In genomic region chr17:31912387-31912786, GRCm38 (mm10) we compare ENCODE assay signal across 9 mouse cellular contexts. TPM values are rescaled to one million over a fixed set of nuclear protein-coding genes. Genes with fewer than 3 reads are reported as not detected.
DNase-seq lines count a peak whose midpoint lies in the region; ATAC-seq and TF ChIP-seq lines count a peak whose summit lies in the region.
"Had no signal": no experiment of that assay in that cellular context is flagged by ENCODE, and none has a peak within 500 bp of the region (broad histone marks: within the 10 kb centered on the region; RNA-seq: fewer than 3 reads in every experiment).

No protein-coding gene starts in this region.

- peak; percentile 57; the same call in 1 of the 2 replicates for ATAC-seq in kidney, postnatal 0 days (replicated peaks; ENCODE audit: low FRiP score, low read depth)
- ATAC-seq in kidney, embryonic 14.5 days (ENCODE audit: low FRiP score, low TSS enrichment), result no peak
- ATAC-seq in midbrain, postnatal 0 days (ENCODE audit: low FRiP score), result no peak
- no peak for ATAC-seq in erythroblast, adult 5-6 weeks (replicated peaks; ENCODE audit: low FRiP score, poor library complexity, severe bottlenecking)

- no peak overlapping the region for H3K27ac ChIP-seq in kidney, postnatal 0 days
- H3K27ac ChIP-seq in kidney, embryonic 14.5 days (ENCODE audit: low read depth, low read length), result no peak overlapping the region
- H3K27ac ChIP-seq in embryonic facial prominence, embryonic 10.5 days (replicated peaks), result peak overlapping the region; percentile 36; the same call in 1 of the 2 replicates
- peak overlapping the region; percentile 71 for H3K27ac ChIP-seq in limb, embryonic 10.5 days
- 0 out of 2 replicates have a peak overlapping the region, but pooled peaks have one; percentile 1 for H3K27ac ChIP-seq in midbrain, postnatal 0 days (ENCODE audit: low read depth, low read length)

- no peak overlapping the region for H3K9ac ChIP-seq in kidney, postnatal 0 days (ENCODE audit: low read depth, low read length)
- H3K9ac ChIP-seq in kidney, embryonic 14.5 days (ENCODE audit: low read depth, low read length), result no peak overlapping the region
- H3K9ac ChIP-seq in midbrain, postnatal 0 days (replicated peaks; ENCODE audit: low read length, poor library complexity, severe bottlenecking), result no peak overlapping the region

- no peak for DNase-seq in kidney, postnatal 0 days (ENCODE audit: low spot score)
- no peak for DNase-seq in embryonic facial prominence, embryonic 10.5 days (ENCODE audit: low spot score)
- no peak for DNase-seq in limb, embryonic 10.5 days (ENCODE audit: low spot score)
- peak; percentile 19 for DNase-seq in midbrain, postnatal 0 days (ENCODE audit: low spot score)
- no peak for DNase-seq in thymus, postnatal 0 days (ENCODE audit: low spot score)
- DNase-seq: cerebellum, adult 11-12 months had no signal

- no peak overlapping the region for H3K4me3 ChIP-seq in kidney, postnatal 0 days (replicated peaks; ENCODE audit: low read depth, low read length)
- H3K4me3 ChIP-seq in kidney, embryonic 14.5 days (ENCODE audit: low read length), result no peak overlapping the region
- no peak overlapping the region for H3K4me3 ChIP-seq in embryonic facial prominence, embryonic 10.5 days
- no peak overlapping the region for H3K4me3 ChIP-seq in limb, embryonic 10.5 days
- H3K4me3 ChIP-seq in midbrain, postnatal 0 days (ENCODE audit: low read depth, low read length), result no peak overlapping the region

- no peaks in the 10 kb centered on the region for H3K36me3 ChIP-seq in kidney, postnatal 0 days (ENCODE audit: insufficient read depth, low read length)
- no peaks in the 10 kb centered on the region for H3K36me3 ChIP-seq in kidney, embryonic 14.5 days (ENCODE audit: control insufficient read depth, insufficient read depth, low read length)
- no peaks in the 10 kb centered on the region for H3K36me3 ChIP-seq in embryonic facial prominence, embryonic 10.5 days (replicated peaks)
- no peaks in the 10 kb centered on the region for H3K36me3 ChIP-seq in limb, embryonic 10.5 days
- H3K36me3 ChIP-seq in midbrain, postnatal 0 days (ENCODE audit: insufficient read depth, low read length), result no peaks in the 10 kb centered on the region

- WGBS in kidney, postnatal 0 days, result 58% methylated on average over 16 of the region's 16 CpGs
- 78% methylated on average over 16 of the region's 16 CpGs for WGBS in kidney, embryonic 14.5 days
- 79% methylated on average over 16 of the region's 16 CpGs for WGBS in embryonic facial prominence, embryonic 10.5 days
- WGBS in limb, embryonic 10.5 days, result 88% methylated on average over 16 of the region's 16 CpGs
- 77% methylated on average over 16 of the region's 16 CpGs for WGBS in midbrain, postnatal 0 days

- no peaks in the 10 kb centered on the region for H3K27me3 ChIP-seq in kidney, postnatal 0 days (ENCODE audit: insufficient read depth, low read length)
- no peaks in the 10 kb centered on the region for H3K27me3 ChIP-seq in kidney, embryonic 14.5 days (ENCODE audit: control insufficient read depth, insufficient read depth, low read length)
- H3K27me3 ChIP-seq in embryonic facial prominence, embryonic 10.5 days (replicated peaks; ENCODE audit: low read depth, poor library complexity, severe bottlenecking), result no peaks in the 10 kb centered on the region
- no peaks in the 10 kb centered on the region for H3K27me3 ChIP-seq in limb, embryonic 10.5 days (ENCODE audit: low read depth, poor library complexity, severe bottlenecking)
- H3K27me3 ChIP-seq in midbrain, postnatal 0 days (ENCODE audit: insufficient read depth, low read length), result no peaks in the 10 kb centered on the region

- H3K9me3 ChIP-seq in kidney, postnatal 0 days (replicated peaks; ENCODE audit: low read length), result no peaks in the 10 kb centered on the region
- no peaks in the 10 kb centered on the region for H3K9me3 ChIP-seq in kidney, embryonic 14.5 days (ENCODE audit: control insufficient read depth, low read length)
- H3K9me3 ChIP-seq in embryonic facial prominence, embryonic 10.5 days, result no peaks in the 10 kb centered on the region
- no peaks in the 10 kb centered on the region for H3K9me3 ChIP-seq in limb, embryonic 10.5 days (replicated peaks)
- H3K9me3 ChIP-seq in midbrain, postnatal 0 days (ENCODE audit: low read length), result no peaks in the 10 kb centered on the region

- 0 out of 2 replicates have a peak, but pooled peaks cover 2% of the 10 kb centered on the region for H3K4me1 ChIP-seq in kidney, postnatal 0 days (replicated peaks; ENCODE audit: insufficient read depth, low read length)
- H3K4me1 ChIP-seq in kidney, embryonic 14.5 days (ENCODE audit: control insufficient read depth, insufficient read depth, low read length), result peaks cover 6% of the 10 kb centered on the region; the same call in 1 of the 2 replicates
- H3K4me1 ChIP-seq in embryonic facial prominence, embryonic 10.5 days, result peaks cover 43% of the 10 kb centered on the region
- peaks cover 41% of the 10 kb centered on the region for H3K4me1 ChIP-seq in limb, embryonic 10.5 days
- no peaks in the 10 kb centered on the region for H3K4me1 ChIP-seq in midbrain, postnatal 0 days (ENCODE audit: insufficient read depth, low read length)

- no peak for TF ChIP-seq CTCF in kidney, postnatal 0 days (IDR thresholded peaks at IDR 0.05; ENCODE audit: low read depth)
- no peak for TF ChIP-seq CTCF in midbrain, postnatal 0 days (IDR thresholded peaks at IDR 0.05)

- H3K4me2 ChIP-seq in kidney, postnatal 0 days (ENCODE audit: low read length), result no peak overlapping the region
- H3K4me2 ChIP-seq in kidney, embryonic 14.5 days (replicated peaks; ENCODE audit: low read depth, low read length), result no peak overlapping the region
- no peak overlapping the region for H3K4me2 ChIP-seq in midbrain, postnatal 0 days (ENCODE audit: low read depth, low read length, poor library complexity, severe bottlenecking)
- H3K4me2 ChIP-seq: liver, embryonic 11.5 days had no signal

RNA-seq across cellular contexts. Expression of gene Sik1, which starts 56.8 kb away (rescaled TPM):
- polyA plus RNA-seq in kidney, postnatal 0 days (2015; fragmentation: Nextera tagmentation; extraction: Ambion mirVana), result 15.4 and 17.2 TPM in 2 replicates
- 16.8 and 17.3 TPM in 2 replicates for polyA plus RNA-seq in kidney, embryonic 14.5 days (2014; fragmentation: Nextera tagmentation; extraction: Ambion mirVana)
- polyA plus RNA-seq in embryonic facial prominence, embryonic 10.5 days (2016; fragmentation: Nextera tagmentation; extraction: Ambion mirVana), result 12.7 and 15.5 TPM in 2 replicates
- 10.3 and 13.4 TPM in 2 replicates for polyA plus RNA-seq in limb, embryonic 10.5 days (2016; fragmentation: Nextera tagmentation; extraction: Ambion mirVana)
- 48.5 and 54.2 TPM in 2 replicates for total RNA-seq in midbrain, postnatal 0 days (2014; rRNA removed)
- polyA plus RNA-seq in midbrain, postnatal 0 days (2015; fragmentation: Nextera tagmentation; extraction: Ambion mirVana), result 17.6 and 22.3 TPM in 2 replicates
- 1.5 and 4.2 TPM in 2 replicates for total RNA-seq in erythroblast, adult 5-6 weeks (2015; ENCODE audit: low replicate concordance)
- total RNA-seq in erythroblast, adult 5-6 weeks (2017; ENCODE audit: low replicate concordance), result 2.8 and 3.5 TPM in 2 replicates
- polyA plus RNA-seq in thymus, postnatal 0 days (2015; fragmentation: Nextera tagmentation; extraction: Ambion mirVana), result 12.4 and 14.2 TPM in 2 replicates

Comparison
In these comparisons a context has a peak if more than half of its experiments do, and no peak if none do; other contexts are left out.
1. H3K27ac ChIP-seq: peak in embryonic facial prominence, embryonic 10.5 days (single experiment), limb, embryonic 10.5 days (single experiment) and midbrain, postnatal 0 days (single experiment); none in kidney, postnatal 0 days (single experiment) and kidney, embryonic 14.5 days (single experiment).